Mouse (Mus musculus) midbrain, embryonic 14.5 days (tissue): ENCODE measurements around the gene Nnat. TPM values are rescaled to one million over a fixed set of nuclear protein-coding genes. Genes with fewer than 3 reads are reported as not detected.

Source experiments
- ATAC-seq: fragments of 200-750 bp; cut with Nextera tagmentation; 2 replicates; pipeline ENCODE4 v1.8.0; 2017; ENCODE audit warnings: moderate number of reproducible peaks, moderate library complexity; ENCODE audit not compliant: low FRiP score, low TSS enrichment
- DNase-seq: peaks from one replicate; pipeline ENCODE4 v3.0.0-alpha.2; 2015
- H3K27ac ChIP-seq: fragments of 300-500 bp; sonication (generic); replicated peaks from 2 replicates; pipeline ENCODE4 v1.5.1; 2014; ENCODE audit warnings: mild to moderate bottlenecking, low read depth, low read length, moderate library complexity
- H3K27me3 ChIP-seq: fragments of 300-500 bp; sonication (generic); 2 replicates; pipeline ENCODE4 v1.6.1; 2014; ENCODE audit warnings: low read length, control low read depth, mixed read lengths; ENCODE audit not compliant: control insufficient read depth, insufficient read depth
- H3K36me3 ChIP-seq: fragments of 300-500 bp; sonication (generic); 2 replicates; pipeline ENCODE4 v1.6.1; 2014; ENCODE audit warnings: low read length, control low read depth; ENCODE audit not compliant: control insufficient read depth, insufficient read depth
- H3K4me1 ChIP-seq: fragments of 300-500 bp; sonication (generic); 2 replicates; pipeline ENCODE4 v1.6.1; 2014; ENCODE audit warnings: mild to moderate bottlenecking, antibody characterized with exemption, low read length, control low read depth; ENCODE audit not compliant: control insufficient read depth, insufficient read depth
- H3K4me2 ChIP-seq: fragments of 300-500 bp; sonication (generic); 2 replicates; pipeline ENCODE4 v1.6.1; 2014; ENCODE audit warnings: mild to moderate bottlenecking, low read length, moderate library complexity
- H3K4me3 ChIP-seq: fragments of 300-500 bp; sonication (generic); replicated peaks from 2 replicates; pipeline ENCODE4 v1.5.1; 2014; ENCODE audit warnings: low read depth, low read length
- H3K9ac ChIP-seq: fragments of 300-500 bp; sonication (generic); replicated peaks from 2 replicates; pipeline ENCODE4 v1.6.1; 2014; ENCODE audit warnings: mild to moderate bottlenecking, low read length, moderate library complexity
- H3K9me3 ChIP-seq: fragments of 300-500 bp; sonication (generic); 2 replicates; pipeline ENCODE4 v1.6.1; 2016; ENCODE audit warnings: low read length, control low read depth, mixed read lengths; ENCODE audit not compliant: control insufficient read depth
- WGBS: fragments of 180-500 bp; shearing (Covaris S2); extraction: QIAGEN DNeasy Blood & Tissue Kit; methylation state at CpG from one replicate; pipeline ENCODE4 v1.1.7; 2014; 5-methylcytosine and 5-hydroxymethylcytosine counted together
- polyA plus RNA-seq: library from polyadenylated mRNA; unstranded; fragments of >200 nt; fragmentation: Nextera tagmentation; extraction: Ambion mirVana; gene quantifications from 2 replicates; pipeline ENCODE4 v1.2.1, GENCODE M21; 2014

Nnat gene
- polyA plus RNA-seq, 1 experiment from 2014 or later = 7,465 TPM

DNA sequence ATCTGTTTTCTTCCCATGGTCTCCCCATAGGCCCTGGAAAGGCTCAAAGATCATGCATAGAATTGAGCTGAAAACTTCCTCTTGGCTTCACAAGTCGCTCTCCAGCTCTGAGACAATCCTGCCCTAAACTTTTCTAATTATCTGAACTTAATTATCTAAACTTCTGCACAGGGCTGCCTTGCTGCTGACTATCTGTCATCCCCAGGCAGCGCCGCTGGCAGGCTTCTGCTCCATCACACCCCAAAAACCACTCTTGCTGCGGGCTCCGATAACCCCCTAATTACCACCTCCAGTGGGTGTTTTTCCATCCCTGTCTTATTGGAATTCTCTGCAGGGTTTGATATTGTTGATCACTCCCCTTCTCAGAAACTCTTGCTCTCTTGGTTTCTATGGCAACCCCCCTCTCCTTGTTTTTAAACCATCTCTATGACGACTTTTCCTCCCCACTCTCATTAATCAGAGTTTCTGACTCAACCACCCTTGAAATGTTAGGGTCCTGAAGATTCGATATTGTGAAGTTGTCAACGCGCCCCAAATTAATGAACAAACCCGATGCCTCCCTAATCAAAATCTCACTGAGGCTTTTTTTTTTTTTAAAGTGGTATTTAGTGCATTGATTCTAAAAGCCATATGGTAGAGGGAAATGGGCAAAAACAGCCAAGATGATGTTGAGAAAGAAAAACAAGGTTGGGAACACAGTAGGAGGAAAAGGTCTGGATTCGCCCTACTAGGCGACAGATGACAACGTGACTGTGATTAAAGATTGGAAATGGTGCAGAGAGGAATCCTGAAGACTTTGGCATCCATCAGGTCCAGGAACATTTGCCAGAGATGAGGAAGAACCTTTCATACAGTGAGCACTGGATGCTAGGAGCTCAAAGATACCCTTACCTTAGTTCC lies 29.6 kb upstream of the Nnat start:
- WGBS = 61% methylated on average over 13 of the region's 13 CpGs
- Histone ChIP-seq H3K4me1 (peaks cover 52% of the 10 kb centered on the region), H3K36me3 (no peaks in the 10 kb centered on the region), H3K9ac (no peak overlapping the region), H3K27ac (peak overlapping the region; percentile 75), H3K27me3 (no peaks in the 10 kb centered on the region), H3K4me3 (no peak overlapping the region), H3K4me2 (no peak overlapping the region), H3K9me3 (no peaks in the 10 kb centered on the region)
- ATAC-seq (no peak), DNase-seq (peak; percentile 70)

- ATAC-seq = peak; percentile 57; the same call in 1 of the 2 replicates
- 31% methylated on average over 8 of the region's 8 CpGs for WGBS
- Histone ChIP-seq H3K9me3 (no peaks in the 10 kb centered on the region), H3K27ac (peak overlapping the region; percentile 75), H3K4me1 (peaks cover 58% of the 10 kb centered on the region), H3K9ac (no peak overlapping the region), H3K27me3 (no peaks in the 10 kb centered on the region), H3K4me2 (no peak overlapping the region), H3K36me3 (no peaks in the 10 kb centered on the region), H3K4me3 (no peak overlapping the region)
- DNase-seq = peak; percentile 67
These were observed 28.0 kb upstream of the Nnat start for GRCm38 (mm10) chr2:157531681-157532426.

DNA sequence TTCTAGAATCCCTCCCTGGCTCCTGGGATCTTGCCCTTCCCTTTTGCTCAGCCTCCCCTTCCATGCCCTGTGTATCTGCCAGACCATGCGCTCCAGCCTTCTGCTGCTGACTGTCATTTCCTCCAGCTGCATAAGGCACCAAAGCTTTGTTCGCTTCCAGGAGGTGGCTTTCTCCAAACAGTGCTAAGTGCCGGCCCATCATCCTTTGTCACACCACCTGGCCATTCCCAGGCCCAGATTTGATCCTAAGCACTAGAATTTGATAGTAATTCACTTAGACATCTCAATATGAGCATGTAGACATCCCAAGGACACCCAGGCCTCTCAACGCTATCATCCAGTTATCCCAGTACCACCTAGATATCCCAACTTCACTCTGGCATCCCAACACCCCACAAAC lies 25.7 kb upstream of the Nnat start:
- Histone ChIP-seq H3K27me3 (no peaks in the 10 kb centered on the region), H3K27ac (peak overlapping the region; percentile 57; the same call in 1 of the 2 replicates), H3K4me1 (peaks cover 65% of the 10 kb centered on the region), H3K4me2 (no peak overlapping the region), H3K4me3 (no peak overlapping the region), H3K9me3 (no peaks in the 10 kb centered on the region), H3K9ac (no peak overlapping the region), H3K36me3 (no peaks in the 10 kb centered on the region)
- ATAC-seq = no peak
- DNase-seq = no peak
- WGBS = 43% methylated on average over 4 of the region's 4 CpGs

GRCm38 (mm10) chr2:157536476-157537081 lies 23.3 kb upstream of the Nnat start:
- peak overlapping the region; percentile 81 for H3K27ac ChIP-seq
- ATAC-seq = no peak
- H3K4me1 ChIP-seq = peaks cover 65% of the 10 kb centered on the region
- no peak overlapping the region for H3K4me2 ChIP-seq
- no peak overlapping the region for H3K4me3 ChIP-seq
- no peaks in the 10 kb centered on the region for H3K27me3 ChIP-seq
- no peaks in the 10 kb centered on the region; the same call in 1 of the 2 replicates for H3K36me3 ChIP-seq
- H3K9me3 ChIP-seq = no peaks in the 10 kb centered on the region
- no peak for DNase-seq
- no peak overlapping the region for H3K9ac ChIP-seq
- WGBS = 54% methylated on average over 7 of the region's 7 CpGs

GRCm38 (mm10) chr2:157537118-157537517 lies 22.8 kb upstream of the Nnat start:
- Histone ChIP-seq H3K36me3 (no peaks in the 10 kb centered on the region; the same call in 1 of the 2 replicates), H3K4me3 (no peak overlapping the region), H3K9me3 (no peaks in the 10 kb centered on the region), H3K27me3 (no peaks in the 10 kb centered on the region), H3K4me2 (no peak overlapping the region), H3K9ac (no peak overlapping the region), H3K27ac (peak overlapping the region; percentile 81), H3K4me1 (peaks cover 65% of the 10 kb centered on the region)
- WGBS = 15% methylated on average over 7 of the region's 7 CpGs
- DNase-seq (peak; percentile 89), ATAC-seq (no peak)

- H3K36me3 ChIP-seq = no peaks in the 10 kb centered on the region; the same call in 1 of the 2 replicates
- peak overlapping the region; percentile 73 for H3K27ac ChIP-seq
- no peak overlapping the region for H3K4me3 ChIP-seq
- H3K27me3 ChIP-seq = no peaks in the 10 kb centered on the region
- peak overlapping the region; percentile 29; the same call in 1 of the 2 replicates for H3K9ac ChIP-seq
- 42% methylated on average over 24 of the region's 24 CpGs for WGBS
- no peak; the same call in 1 of the 2 replicates for ATAC-seq
- H3K4me1 ChIP-seq = peaks cover 69% of the 10 kb centered on the region
- no peak for DNase-seq
- H3K4me2 ChIP-seq = peak overlapping the region; percentile 29
- H3K9me3 ChIP-seq = no peaks in the 10 kb centered on the region
These were observed 19.6 kb upstream of the Nnat start for GRCm38 (mm10) chr2:157540073-157540952.

- H3K4me2 ChIP-seq = peak overlapping the region; percentile 29
- peak overlapping the region; percentile 73 for H3K27ac ChIP-seq
- H3K4me3 ChIP-seq = no peak overlapping the region
- H3K4me1 ChIP-seq = peaks cover 73% of the 10 kb centered on the region
- DNase-seq = no peak
- no peaks in the 10 kb centered on the region; the same call in 1 of the 2 replicates for H3K36me3 ChIP-seq
- 15% methylated on average over 9 of the region's 9 CpGs for WGBS
- no peaks in the 10 kb centered on the region for H3K27me3 ChIP-seq
- peak overlapping the region; percentile 29; the same call in 1 of the 2 replicates for H3K9ac ChIP-seq
- no peak for ATAC-seq
- H3K9me3 ChIP-seq = no peaks in the 10 kb centered on the region
These were observed 18.8 kb upstream of the Nnat start for GRCm38 (mm10) chr2:157540953-157541569.
